Mouse (Mus musculus): ENCODE results near the gene Irak4.

Gene Irak4

DNA sequence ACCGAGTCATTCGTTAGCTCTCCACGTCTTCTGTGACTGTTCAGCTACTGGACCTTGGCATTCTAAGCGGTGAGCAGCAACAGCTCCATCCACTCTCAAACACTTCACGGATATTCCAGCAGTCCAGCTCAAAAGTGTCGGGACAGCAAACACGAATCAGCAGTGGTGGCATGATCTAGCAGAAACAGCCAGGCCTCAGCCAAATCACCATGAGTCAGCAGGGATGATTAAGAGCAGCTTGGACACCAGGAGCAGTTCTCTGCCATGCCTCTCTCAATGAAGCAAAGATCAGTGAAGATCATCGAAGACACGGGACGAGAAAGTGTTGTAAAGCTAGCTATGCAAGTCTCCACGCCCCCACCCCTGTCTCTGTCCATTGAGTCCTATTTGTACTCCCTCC lies 72.6 kb downstream of the Irak4 start:
- in situ Hi-C loops (cut with MboI, MseI) = no loop called here

DNA sequence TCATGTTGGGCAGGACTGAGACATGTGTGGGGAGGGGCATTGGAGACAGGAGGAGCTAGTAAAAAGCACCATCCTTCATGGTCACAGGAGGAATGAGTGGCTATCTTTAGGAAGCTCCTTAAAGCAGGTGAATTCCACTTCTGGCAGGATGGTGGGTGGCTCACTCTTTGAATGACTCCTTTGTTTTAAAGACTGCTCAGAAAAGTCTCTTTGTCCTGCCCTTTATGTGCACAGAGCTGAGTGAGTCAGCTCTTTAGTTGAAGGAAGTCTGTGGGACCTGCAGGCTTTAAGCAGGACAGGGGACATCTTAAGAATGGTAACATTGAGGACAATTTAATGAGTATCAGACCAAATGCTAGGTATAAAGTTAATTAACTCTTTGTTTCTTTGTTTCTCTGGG lies 77.5 kb downstream of the Irak4 start:
- in situ Hi-C loops (cut with MboI, MseI) = no loop called here

- in situ Hi-C loops (cut with MboI, MseI) = no loop called here
Measured at GRCm38 (mm10) chr15:94628463-94628829, 85.0 kb downstream of the Irak4 start.

- in situ Hi-C loops (cut with MboI, MseI) = no loop called here
Measured at GRCm38 (mm10) chr15:94628830-94629601, 85.6 kb downstream of the Irak4 start, which contains the start of gene Tmem117. TSS of gene Tmem117 (plus strand) at chr15:94629232.

GRCm38 (mm10) chr15:94630553-94630952 lies 87.1 kb downstream of the Irak4 start:
- in situ Hi-C loops (cut with MboI, MseI) = no loop called here

Data from regulatory T cell (primary cell).